Mouse (Mus musculus) limb, embryonic 11.5 days (tissue): ENCODE results near the gene Setd1a. TPM values are rescaled to one million over a fixed set of nuclear protein-coding genes. Genes with fewer than 3 reads are reported as not detected.

Source experiments
- ATAC-seq: fragments of 200-750 bp; cut with Nextera tagmentation; 2 replicates; pipeline ENCODE4 v1.8.0; 2017; ENCODE audit warnings: low read depth; ENCODE audit not compliant: insufficient number of reproducible peaks, low FRiP score, low TSS enrichment
- DNase-seq: peaks from one replicate; pipeline ENCODE4 v3.0.0-alpha.2; 2015; ENCODE audit warnings: low spot score
- H3K27ac ChIP-seq: fragments of 300-500 bp; sonication (generic); replicated peaks from 2 replicates; pipeline ENCODE4 v1.5.1; 2014; ENCODE audit warnings: low read depth, mild to moderate bottlenecking, low read length
- H3K27me3 ChIP-seq: fragments of 300-500 bp; sonication (generic); 2 replicates; pipeline ENCODE4 v1.6.1; 2014; ENCODE audit warnings: mild to moderate bottlenecking, low read length, mixed read lengths; ENCODE audit not compliant: control insufficient read depth, insufficient read depth
- H3K36me3 ChIP-seq: fragments of 300-500 bp; sonication (generic); 2 replicates; pipeline ENCODE4 v1.6.1; 2014; ENCODE audit warnings: mild to moderate bottlenecking, low read length, moderate library complexity, mixed read lengths; ENCODE audit not compliant: control insufficient read depth, insufficient read depth
- H3K4me1 ChIP-seq: fragments of 300-500 bp; sonication (generic); 2 replicates; pipeline ENCODE4 v1.6.1; 2014; ENCODE audit warnings: low read length, mixed read lengths; ENCODE audit not compliant: control insufficient read depth, insufficient read depth
- H3K4me2 ChIP-seq: fragments of 300-500 bp; sonication (generic); 2 replicates; pipeline ENCODE4 v1.6.1; 2014; ENCODE audit warnings: low read depth, mild to moderate bottlenecking, moderate library complexity; ENCODE audit not compliant: severe bottlenecking
- H3K4me3 ChIP-seq: fragments of 300-500 bp; sonication (generic); 2 replicates; pipeline ENCODE4 v1.5.1; 2014; ENCODE audit warnings: low read depth, low read length
- H3K9ac ChIP-seq: fragments of 300-500 bp; sonication (generic); 2 replicates; pipeline ENCODE4 v1.6.1; 2014; ENCODE audit warnings: mild to moderate bottlenecking, low read length
- H3K9me3 ChIP-seq: fragments of 300-500 bp; sonication (generic); 2 replicates; pipeline ENCODE4 v1.6.1; 2016; ENCODE audit warnings: low read length; ENCODE audit not compliant: control insufficient read depth
- WGBS: fragments of 180-500 bp; shearing (Covaris S2); extraction: QIAGEN DNeasy Blood & Tissue Kit; methylation state at CpG from one replicate; pipeline ENCODE4 v1.1.7; 2014; 5-methylcytosine and 5-hydroxymethylcytosine counted together
- polyA plus RNA-seq: library from polyadenylated mRNA; unstranded; fragments of >200 nt; fragmentation: Nextera tagmentation; extraction: Ambion mirVana; gene quantifications from 2 replicates; pipeline ENCODE4 v1.2.1, GENCODE M21; 2014

Gene Setd1a
- polyA plus RNA-seq, 1 experiment from 2014 or later = 31.5 TPM

DNA sequence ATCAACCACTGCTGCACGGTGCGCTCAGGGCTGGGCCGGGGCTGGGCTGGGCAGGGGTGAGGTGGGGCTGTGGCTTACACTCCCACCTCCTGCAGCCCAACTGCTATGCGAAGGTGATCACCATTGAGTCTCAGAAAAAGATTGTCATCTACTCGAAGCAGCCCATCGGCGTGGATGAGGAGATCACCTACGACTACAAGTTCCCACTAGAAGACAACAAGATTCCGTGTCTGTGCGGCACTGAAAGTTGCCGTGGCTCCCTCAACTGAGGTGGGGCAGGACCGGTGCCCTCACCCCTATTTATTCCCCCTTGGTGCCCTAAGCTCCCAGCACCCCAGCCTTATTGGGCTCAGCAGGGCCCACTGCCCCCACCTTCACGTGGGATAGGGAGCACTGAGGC is 22.7 kb downstream of the Setd1a start:
- Histone ChIP-seq H3K27ac (no peak overlapping the region), H3K9ac (no peak overlapping the region), H3K36me3 (peaks cover 33% of the 10 kb centered on the region), H3K9me3 (no peaks in the 10 kb centered on the region), H3K27me3 (no peaks in the 10 kb centered on the region), H3K4me2 (no peak overlapping the region), H3K4me3 (no peak overlapping the region), H3K4me1 (no peaks in the 10 kb centered on the region)
- WGBS = 90% methylated on average over 13 of the region's 13 CpGs
- DNase-seq (no peak), ATAC-seq (no peak)

DNA sequence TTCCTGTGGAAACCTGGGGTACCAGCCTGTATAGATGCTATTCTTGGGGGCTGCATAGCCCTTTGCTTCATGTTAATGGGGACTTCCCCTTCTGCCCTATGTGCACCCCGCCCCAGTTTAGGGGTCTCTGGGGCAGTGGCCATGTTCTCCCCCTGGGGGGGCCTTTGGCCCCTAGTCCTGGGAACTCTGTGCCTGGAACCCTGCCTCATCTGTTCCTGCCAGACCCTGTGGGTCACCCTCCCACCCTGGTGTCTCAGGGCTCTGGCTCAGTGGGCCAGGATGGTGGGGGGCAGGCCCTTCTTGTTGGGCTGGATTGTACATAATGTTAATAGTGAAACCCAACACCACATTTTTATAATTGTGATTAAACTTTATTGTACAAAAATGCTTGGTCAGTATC is 23.3 kb downstream of the Setd1a start:
- Histone ChIP-seq H3K9ac (no peak overlapping the region), H3K4me2 (no peak overlapping the region), H3K4me1 (no peaks in the 10 kb centered on the region), H3K36me3 (peaks cover 33% of the 10 kb centered on the region), H3K9me3 (no peaks in the 10 kb centered on the region), H3K27me3 (no peaks in the 10 kb centered on the region), H3K27ac (no peak overlapping the region), H3K4me3 (no peak overlapping the region)
- no peak for DNase-seq
- ATAC-seq = no peak
- 96% methylated on average over 1 of the region's 1 CpGs for WGBS

DNA sequence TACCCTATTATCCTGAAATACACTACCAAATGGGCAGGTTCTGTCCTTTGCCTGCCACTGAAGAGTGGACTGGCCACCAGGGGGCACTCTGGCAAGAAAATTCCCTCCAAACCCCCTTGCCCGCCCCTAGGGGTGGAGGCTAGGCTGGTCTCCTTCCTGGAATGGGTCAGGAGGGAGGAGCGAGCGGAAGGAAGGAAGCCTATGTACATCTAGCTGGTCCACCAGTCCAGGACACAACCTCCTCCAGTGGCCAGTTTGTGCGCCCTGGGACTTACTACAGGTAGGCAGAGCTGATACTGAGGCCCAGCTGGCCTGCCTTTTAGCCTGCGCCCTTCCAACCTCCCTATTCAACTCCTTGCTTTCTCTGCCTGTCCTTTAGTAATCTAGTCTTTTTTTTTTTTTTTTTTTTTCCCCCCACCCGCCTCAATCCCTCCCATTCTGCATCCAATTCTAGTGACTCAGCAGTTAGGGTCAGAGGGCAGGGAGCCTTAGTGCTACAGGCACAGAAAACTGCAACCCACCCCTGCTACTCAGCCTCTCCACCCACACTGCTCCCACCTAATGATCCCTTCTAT is 24.1 kb downstream of the Setd1a start, which contains the start of gene Hsd3b7:
Hsd3b7 (plus strand) TSS at position 170 of the 575 bp plus-strand sequence.
- no peaks in the 10 kb centered on the region for H3K4me1 ChIP-seq
- no peaks in the 10 kb centered on the region for H3K9me3 ChIP-seq
- peak; percentile 96 for DNase-seq
- peak; percentile 73 for ATAC-seq
- peak within 1 kb of the TSS; percentile 27; the same call in 1 of the 2 replicates for H3K9ac ChIP-seq
- H3K27me3 ChIP-seq = no peaks in the 10 kb centered on the region
- H3K4me3 ChIP-seq = 0 out of 2 replicates have a peak within 1 kb of the TSS, but pooled peaks have one; percentile 5
- 34% methylated on average over 6 of the region's 6 CpGs for whole genome bisulfite sequencing
- no peak within 1 kb of the TSS for H3K27ac ChIP-seq
- H3K36me3 ChIP-seq = peaks cover 27% of the 10 kb centered on the region
- no peak within 1 kb of the TSS; the same call in 1 of the 2 replicates for H3K4me2 ChIP-seq

DNA sequence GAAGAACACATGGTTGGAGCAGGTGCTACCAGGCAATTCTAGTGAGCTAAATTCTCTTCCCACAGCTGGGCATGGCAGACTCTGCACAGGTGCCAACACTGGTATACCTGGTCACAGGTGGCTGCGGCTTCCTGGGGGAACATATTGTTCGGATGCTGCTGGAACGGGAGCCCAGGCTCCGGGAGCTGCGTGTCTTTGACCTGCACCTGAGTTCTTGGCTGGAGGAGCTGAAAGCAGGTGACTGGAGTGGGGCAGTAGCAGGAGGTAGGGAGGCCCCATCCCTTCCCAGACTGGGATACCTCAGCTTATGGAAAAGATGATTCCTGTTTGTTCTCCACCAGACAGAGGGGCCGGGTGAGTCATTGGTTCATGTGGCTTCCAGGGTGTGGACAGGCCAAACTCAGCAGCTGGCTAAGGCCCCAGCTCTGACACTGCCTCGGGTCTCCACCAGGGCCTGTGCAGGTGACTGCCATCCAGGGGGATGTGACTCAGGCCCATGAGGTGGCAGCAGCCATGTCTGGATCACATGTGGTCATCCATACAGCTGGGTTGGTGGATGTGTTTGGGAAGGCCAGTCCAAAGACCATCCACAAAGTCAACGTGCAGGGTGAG is 24.6 kb downstream of the Setd1a start:
- H3K36me3 ChIP-seq = peaks cover 22% of the 10 kb centered on the region; the same call in 1 of the 2 replicates
- H3K9ac ChIP-seq = peak overlapping the region; percentile 27; the same call in 1 of the 2 replicates

DNA sequence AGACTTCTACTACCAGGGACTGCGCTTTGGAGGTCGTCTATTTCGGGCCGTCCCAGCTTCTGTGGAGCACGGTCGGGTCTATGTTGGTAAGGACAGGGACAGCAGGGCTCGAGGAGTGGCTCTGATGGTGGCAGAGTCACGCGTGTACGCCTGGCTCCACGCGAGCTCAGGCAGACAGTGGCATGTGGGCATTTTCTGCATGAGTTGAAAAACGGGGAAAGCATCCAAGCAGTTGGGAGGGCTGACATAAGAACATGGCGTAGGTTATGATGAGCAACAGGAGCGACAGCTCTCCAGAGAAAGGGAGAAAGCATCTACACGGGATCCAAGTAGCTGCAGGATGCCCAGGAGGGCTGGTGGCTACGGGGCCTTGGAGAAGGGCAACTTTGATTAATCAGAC is 25.8 kb downstream of the Setd1a start:
- H3K9me3 ChIP-seq = no peaks in the 10 kb centered on the region
- H3K36me3 ChIP-seq = peaks cover 17% of the 10 kb centered on the region; the same call in 1 of the 2 replicates
- no peak overlapping the region for H3K9ac ChIP-seq
- H3K4me2 ChIP-seq = no peak overlapping the region
- no peaks in the 10 kb centered on the region for H3K27me3 ChIP-seq
- H3K27ac ChIP-seq = no peak overlapping the region
- no peak overlapping the region for H3K4me3 ChIP-seq
- 91% methylated on average over 17 of the region's 17 CpGs for WGBS
- no peaks in the 10 kb centered on the region for H3K4me1 ChIP-seq
- no peak for DNase-seq
- no peak for ATAC-seq

More for the DNA sequence above, 24.6 kb downstream of the Setd1a start:
- WGBS = 93% methylated on average over 8 of the region's 8 CpGs
- H3K4me2 ChIP-seq = no peak overlapping the region
- H3K4me1 ChIP-seq = no peaks in the 10 kb centered on the region
- no peak for ATAC-seq
- no peak for DNase-seq
- H3K27ac ChIP-seq = no peak overlapping the region
- H3K9me3 ChIP-seq = no peaks in the 10 kb centered on the region
- no peaks in the 10 kb centered on the region for H3K27me3 ChIP-seq
- 0 out of 2 replicates have a peak overlapping the region, but pooled peaks have one; percentile 5 for H3K4me3 ChIP-seq

DNA sequence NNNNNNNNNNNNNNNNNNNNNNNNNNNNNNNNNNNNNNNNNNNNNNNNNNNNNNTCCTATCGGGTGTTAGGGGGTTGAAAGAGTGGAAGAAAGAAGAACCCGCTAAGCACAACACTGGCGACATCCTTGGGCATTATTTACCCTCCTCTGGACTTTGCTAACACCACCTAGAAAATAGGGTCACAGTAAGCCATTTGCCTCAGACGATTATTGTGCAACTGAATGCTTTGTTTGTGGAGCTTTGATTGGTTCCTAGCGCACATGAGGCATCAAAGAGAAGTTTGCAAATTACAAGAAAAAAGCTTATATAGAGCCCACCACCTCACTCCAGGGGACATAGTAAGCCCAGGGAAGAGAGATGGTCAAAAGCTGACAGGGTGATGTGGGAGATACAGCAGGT is 32.4 kb downstream of the Setd1a start:
- H3K27me3 ChIP-seq = no peaks in the 10 kb centered on the region
- DNase-seq = no peak
- H3K4me1 ChIP-seq = no peaks in the 10 kb centered on the region
- no peaks in the 10 kb centered on the region for H3K9me3 ChIP-seq
- H3K4me3 ChIP-seq = no peak overlapping the region
- WGBS = 85% methylated on average over 5 of the region's 5 CpGs
- no peak for ATAC-seq
- H3K9ac ChIP-seq = no peak overlapping the region
- H3K27ac ChIP-seq = no peak overlapping the region
- H3K36me3 ChIP-seq = no peaks in the 10 kb centered on the region
- no peak overlapping the region for H3K4me2 ChIP-seq

DNA sequence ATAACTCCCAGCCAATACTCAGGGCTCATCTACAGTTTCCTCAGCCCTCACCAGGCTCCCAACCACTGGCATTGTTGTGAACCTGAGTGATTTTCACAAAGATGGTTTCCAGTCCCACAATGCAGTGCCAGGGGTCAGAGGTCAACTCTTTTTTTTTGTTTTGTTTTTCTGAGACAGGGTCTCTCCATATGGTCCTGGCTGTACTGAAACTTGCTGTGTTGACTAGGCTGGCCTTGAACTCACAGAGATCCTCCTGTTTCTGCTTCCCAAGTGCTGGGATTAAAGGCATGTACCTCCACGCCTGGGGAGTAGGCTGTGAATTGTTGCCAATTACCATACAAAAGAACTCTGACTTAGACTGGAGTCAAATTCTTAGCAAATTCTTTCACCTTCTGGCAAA is 33.4 kb downstream of the Setd1a start:
- ATAC-seq (no peak), DNase-seq (no peak)
- H3K4me2 ChIP-seq = no peak overlapping the region
- no peak overlapping the region for H3K4me3 ChIP-seq
- H3K27me3 ChIP-seq = no peaks in the 10 kb centered on the region
- H3K9ac ChIP-seq = no peak overlapping the region
- no peaks in the 10 kb centered on the region for H3K9me3 ChIP-seq
- no peaks in the 10 kb centered on the region for H3K36me3 ChIP-seq
- 89% methylated on average over 1 of the region's 1 CpGs for WGBS
- no peak overlapping the region for H3K27ac ChIP-seq
- no peaks in the 10 kb centered on the region for H3K4me1 ChIP-seq

DNA sequence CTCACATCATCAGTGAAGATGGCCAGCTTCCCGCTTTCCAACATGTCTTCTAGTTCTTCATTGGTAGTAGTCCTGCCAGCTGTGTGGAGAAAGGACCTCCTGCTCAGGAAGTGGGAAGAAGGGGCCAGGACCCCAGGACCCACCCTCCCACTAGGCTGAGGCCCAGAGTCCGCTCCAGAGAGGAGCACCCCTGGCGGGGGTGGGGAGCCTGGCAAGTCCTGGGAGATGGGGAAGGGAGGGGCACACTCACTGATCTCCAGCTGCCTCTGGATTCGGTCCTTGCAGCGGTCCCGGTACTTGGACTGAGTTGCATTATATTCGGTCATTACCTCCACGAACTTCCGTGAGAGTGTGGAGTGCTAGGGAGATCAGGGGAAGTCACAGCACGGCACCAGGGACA is 34.2 kb downstream of the Setd1a start:
- Histone ChIP-seq H3K36me3 (no peaks in the 10 kb centered on the region), H3K4me3 (no peak overlapping the region), H3K9ac (no peak overlapping the region), H3K4me1 (no peaks in the 10 kb centered on the region), H3K27ac (no peak overlapping the region), H3K4me2 (no peak overlapping the region), H3K9me3 (no peaks in the 10 kb centered on the region), H3K27me3 (no peaks in the 10 kb centered on the region)
- DNase-seq (no peak), ATAC-seq (no peak)
- 76% methylated on average over 10 of the region's 10 CpGs for WGBS
